Mouse (Mus musculus) lung, adult 2 months (tissue): ENCODE measurements around the gene Psmd9. TPM values are rescaled to one million over a fixed set of nuclear protein-coding genes. Genes with fewer than 3 reads are reported as not detected.

Experiments
- DNase-seq: peaks from one replicate; pipeline ENCODE4 v3.0.0; 2022
- H3K4me1 ChIP-seq: fragments of 200-500 bp; 2 replicates; pipeline ENCODE4 v1.6.1; 2011; ENCODE audit warnings: low read length; ENCODE audit not compliant: control insufficient read depth, insufficient read depth
- H3K4me3 ChIP-seq: fragments of 200-500 bp; replicated peaks from 2 replicates; pipeline ENCODE3; 2011; ENCODE audit warnings: low read depth, mild to moderate bottlenecking, control low read depth, low read length; ENCODE audit errors: extremely low read depth
- CTCF ChIP-seq: fragments of 200-500 bp; IDR thresholded peaks from 2 replicates; pipeline ENCODE4 v1.5.1; 2011; ENCODE audit warnings: mild to moderate bottlenecking, low read length, control low read depth; ENCODE audit not compliant: insufficient read depth
- POLR2A ChIP-seq: fragments of 200-500 bp; IDR thresholded peaks from 2 replicates; pipeline ENCODE4 v1.6.1; 2011; ENCODE audit warnings: low read depth, mild to moderate bottlenecking, control low read depth, low read length, borderline replicate concordance; ENCODE audit errors: extremely low read depth
- WGBS: fragments of 180-500 bp; shearing (Covaris S2); methylation state at CpG from one replicate; pipeline ENCODE4 v1.1.7; 2018; 5-methylcytosine and 5-hydroxymethylcytosine counted together
- polyA plus RNA-seq: library from polyadenylated mRNA; depleted of rRNA; stranded (reverse); fragments of >200 nt; gene quantifications from 2 replicates; pipeline ENCODE4 v1.2.3, GENCODE M21; 2012

Psmd9 gene
- polyA plus RNA-seq, 1 experiment: 21.5 TPM

DNA sequence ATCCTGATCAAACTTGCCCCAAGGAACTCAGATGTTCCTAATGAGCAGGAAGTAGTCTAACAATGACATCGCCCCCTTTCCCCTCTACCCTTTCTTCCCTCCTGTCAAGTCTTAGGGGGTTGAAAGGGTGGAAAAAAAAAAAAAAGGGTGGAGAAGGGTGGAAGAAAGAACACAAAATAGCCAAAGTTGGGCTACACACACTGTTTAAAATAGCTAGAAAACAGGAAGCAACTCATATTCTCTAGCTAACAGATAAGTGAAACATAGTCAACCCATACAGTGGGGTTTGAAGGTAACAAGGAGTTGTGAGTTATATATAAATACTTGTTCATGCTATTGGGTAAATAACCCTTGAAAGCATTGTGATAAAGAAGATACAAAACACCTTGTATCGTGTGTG, 63.0 kb downstream of the Psmd9 start:
- no peak for DNase-seq
- TF ChIP-seq POLR2A (no peak), CTCF (no peak)
- Histone ChIP-seq H3K4me1 (no peaks in the 10 kb centered on the region; the same call in 1 of the 2 replicates), H3K4me3 (no peak overlapping the region)
- WGBS: 75% methylated on average over 2 of the region's 2 CpGs

DNA sequence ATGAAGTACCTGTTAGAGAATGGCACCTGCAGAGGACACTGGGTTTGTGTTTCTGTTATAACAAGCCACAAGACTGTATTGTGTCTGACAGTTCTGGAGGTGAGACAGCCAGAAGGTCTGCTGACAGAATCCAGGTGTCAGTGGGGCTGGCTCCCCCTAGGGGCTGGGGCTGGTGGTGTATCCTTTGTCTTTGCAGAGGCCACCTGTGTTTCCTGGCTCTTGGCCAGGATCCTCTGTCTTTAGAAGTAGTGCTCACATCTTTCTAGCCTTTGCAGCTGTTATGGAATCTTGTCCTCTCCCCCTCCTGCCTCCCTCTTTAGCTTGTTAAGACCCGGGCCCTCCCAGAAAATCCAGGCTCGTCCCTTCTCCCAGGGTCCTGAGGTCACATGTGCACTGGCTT, 66.5 kb downstream of the Psmd9 start:
- Histone ChIP-seq H3K4me3 (no peak overlapping the region), H3K4me1 (no peaks in the 10 kb centered on the region)
- WGBS: 58% methylated on average over 2 of the region's 2 CpGs
- no peak for TF ChIP-seq POLR2A
- TF ChIP-seq CTCF: peak; percentile 59
- DNase-seq: peak; percentile 21

DNA sequence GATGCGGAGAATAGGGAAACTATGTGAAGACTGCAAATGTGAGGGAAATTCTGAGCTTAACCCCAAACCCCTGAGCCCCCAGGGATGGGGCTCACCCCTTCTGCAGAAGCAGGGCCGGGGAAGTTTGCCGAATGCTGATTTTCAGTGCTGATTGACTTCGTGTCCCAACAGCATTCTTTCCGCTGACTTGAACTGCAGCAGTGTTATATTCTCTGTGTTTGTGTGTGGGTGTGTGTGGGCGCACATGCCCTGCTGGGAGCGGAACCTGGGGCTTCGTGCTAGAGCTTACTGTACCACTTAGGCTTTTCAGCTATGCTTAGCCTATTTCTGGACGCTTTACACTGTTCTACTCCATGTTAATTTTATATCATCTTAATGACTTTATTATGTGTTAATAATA, 67.2 kb downstream of the Psmd9 start:
- no peak overlapping the region for H3K4me3 ChIP-seq
- DNase-seq: no peak
- H3K4me1 ChIP-seq: no peaks in the 10 kb centered on the region
- TF ChIP-seq CTCF (no peak), POLR2A (no peak)
- 90% methylated on average over 9 of the region's 9 CpGs for WGBS

DNA sequence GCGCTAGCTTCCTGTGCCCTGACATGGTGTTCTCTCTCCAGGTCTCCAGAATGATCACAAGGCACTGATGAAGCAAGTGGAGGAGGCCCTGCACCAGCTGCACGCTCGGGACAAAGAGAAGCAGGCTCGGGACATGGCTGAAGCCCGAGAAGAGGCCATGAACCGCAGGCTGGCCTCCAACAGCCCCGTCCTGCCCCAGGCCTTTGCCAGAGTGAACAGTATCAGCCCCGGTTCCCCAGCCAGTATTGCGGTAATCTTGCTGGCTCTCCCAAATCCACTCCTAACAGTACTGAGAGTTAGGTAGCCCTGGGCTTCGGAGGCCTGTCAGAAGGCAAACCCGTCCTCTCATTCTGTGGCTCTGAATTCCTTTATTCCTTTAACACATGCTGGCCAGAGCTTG, 70.3 kb downstream of the Psmd9 start:
- no peak for DNase-seq
- 90% methylated on average over 11 of the region's 11 CpGs for WGBS
- Histone ChIP-seq H3K4me3 (no peak overlapping the region), H3K4me1 (no peaks in the 10 kb centered on the region)
- no peak for TF ChIP-seq POLR2A
- no peak for TF ChIP-seq CTCF

DNA sequence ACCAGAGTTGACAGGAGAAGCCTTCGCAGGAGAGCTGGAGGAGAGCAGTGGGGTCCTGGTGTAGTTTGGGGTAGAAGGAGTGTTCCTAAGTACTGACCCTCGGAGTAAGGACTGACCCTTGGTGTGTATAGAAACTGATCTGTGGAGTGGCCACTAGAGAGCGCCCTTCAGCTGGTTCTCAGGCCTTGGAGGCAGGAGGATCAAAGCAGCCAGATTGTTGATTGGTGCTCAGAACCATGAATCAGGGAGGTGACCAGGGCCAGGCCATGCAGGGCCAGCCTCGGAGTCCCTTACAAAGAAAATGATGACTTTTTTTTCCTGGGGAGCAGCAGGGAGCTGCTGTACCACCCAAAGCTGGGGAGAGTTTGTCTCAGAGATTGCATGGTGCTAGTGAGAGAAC, 76.3 kb downstream of the Psmd9 start:
- no peaks in the 10 kb centered on the region for H3K4me1 ChIP-seq
- peak; percentile 27 for DNase-seq
- 23% methylated on average over 4 of the region's 4 CpGs for WGBS
- no peak for TF ChIP-seq POLR2A
- TF ChIP-seq CTCF: peak; percentile 72
- no peak overlapping the region for H3K4me3 ChIP-seq

DNA sequence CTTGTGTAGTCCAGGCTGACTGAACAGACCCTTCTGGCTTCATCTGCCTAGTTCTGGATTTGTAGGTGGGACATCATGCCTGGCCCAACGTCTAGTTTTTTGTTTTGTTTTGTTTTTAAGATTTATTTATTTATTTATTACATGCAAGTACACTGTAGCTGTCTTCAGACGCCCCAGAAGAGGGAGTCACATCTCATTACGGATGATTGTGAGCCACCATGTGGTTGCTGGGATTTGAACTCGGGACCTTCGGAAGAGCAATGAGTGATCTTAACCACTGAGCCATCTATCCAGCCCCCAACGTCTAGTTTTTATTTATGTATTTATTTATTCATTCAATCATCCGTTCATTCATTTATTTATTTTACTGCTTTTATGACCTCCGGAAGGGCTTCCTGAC, 82.2 kb downstream of the Psmd9 start:
- 58% methylated on average over 8 of the region's 8 CpGs for WGBS
- H3K4me1 ChIP-seq: 0 out of 2 replicates have a peak, but pooled peaks cover 2% of the 10 kb centered on the region
- no peak for DNase-seq
- no peak for TF ChIP-seq CTCF
- no peak overlapping the region for H3K4me3 ChIP-seq

DNA sequence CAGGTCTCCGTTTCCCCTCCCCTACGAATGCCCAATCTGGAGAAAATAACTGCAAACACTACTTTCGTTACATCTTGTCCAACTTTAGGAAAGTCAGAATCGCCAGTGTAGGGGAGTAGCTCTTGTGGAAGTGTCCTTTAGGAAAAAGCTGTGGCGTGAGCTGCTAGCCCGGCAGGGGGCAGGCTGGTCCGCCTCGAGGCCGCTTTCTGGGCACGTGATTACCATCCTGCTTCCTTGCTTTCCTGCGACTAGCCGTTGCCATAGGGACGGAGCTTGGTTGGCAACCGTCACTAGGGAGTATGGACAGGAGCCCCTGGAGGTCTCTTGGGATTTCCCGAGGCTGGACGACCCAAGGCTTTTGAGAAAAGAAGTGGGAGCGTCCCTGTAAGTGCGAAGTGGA, 82.6 kb downstream of the Psmd9 start, which contains the start of gene Wdr66:
Gene Wdr66, plus strand, starts transcription at position 269 of the 400 bp plus-strand sequence.
- 4% methylated on average over 18 of the region's 18 CpGs for WGBS
- H3K4me3 ChIP-seq: no peak within 1 kb of the TSS
- DNase-seq: peak; percentile 61

DNA sequence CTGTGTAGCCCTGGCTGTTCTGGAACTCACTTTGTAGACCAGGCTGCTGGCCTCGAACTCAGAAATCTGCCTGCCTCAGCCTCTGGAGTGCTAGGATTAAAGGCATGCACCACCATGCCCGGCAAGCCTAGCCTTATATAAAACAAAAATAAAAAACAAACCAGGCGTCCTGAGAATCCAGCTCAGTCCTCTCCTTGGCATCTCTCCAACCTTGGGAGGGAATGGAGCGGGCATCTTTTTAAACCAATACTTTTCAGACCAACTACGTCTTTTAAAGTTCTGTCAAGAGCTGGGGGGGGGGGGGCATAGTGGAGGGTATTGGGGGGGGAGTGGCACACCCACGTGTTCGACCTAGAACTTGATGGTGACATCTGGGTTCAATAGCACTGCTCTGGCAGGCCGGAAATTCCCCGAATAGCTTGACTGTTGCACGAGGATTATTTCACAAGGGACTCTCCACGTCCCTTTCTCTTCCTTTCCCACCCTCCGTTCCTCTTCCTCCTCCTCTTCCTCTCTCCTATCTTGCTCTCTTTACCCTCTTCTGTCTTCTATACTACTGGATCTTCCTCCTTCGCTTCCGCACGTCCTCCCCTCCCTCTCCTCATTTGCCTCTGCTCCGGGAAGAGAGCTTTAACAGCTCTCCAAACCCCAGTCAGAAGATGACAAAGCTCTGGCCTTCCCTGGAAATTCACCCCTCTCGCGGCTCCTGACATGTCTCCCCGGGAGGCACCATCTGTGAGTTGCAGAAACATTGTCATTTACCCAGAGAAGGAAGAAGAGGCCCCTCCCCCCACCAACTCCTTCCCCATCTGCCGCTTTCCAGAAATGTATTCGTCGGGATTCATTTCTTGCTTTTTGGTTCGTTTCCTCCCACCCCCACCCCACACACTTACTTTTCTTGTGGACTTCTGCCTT, 87.9 kb downstream of the Psmd9 start:
- no peaks in the 10 kb centered on the region for H3K4me1 ChIP-seq
- no peak for DNase-seq
- H3K4me3 ChIP-seq: no peak overlapping the region
- TF ChIP-seq CTCF: no peak
- TF ChIP-seq POLR2A: no peak
- 20% methylated on average over 23 of the region's 23 CpGs for WGBS

More for the DNA sequence above, 82.6 kb downstream of the Psmd9 start, which contains the start of gene Wdr66:
- H3K4me1 ChIP-seq: 0 out of 2 replicates have a peak, but pooled peaks cover 2% of the 10 kb centered on the region
- TF ChIP-seq POLR2A (no peak), CTCF (peak; percentile 68)

DNA sequence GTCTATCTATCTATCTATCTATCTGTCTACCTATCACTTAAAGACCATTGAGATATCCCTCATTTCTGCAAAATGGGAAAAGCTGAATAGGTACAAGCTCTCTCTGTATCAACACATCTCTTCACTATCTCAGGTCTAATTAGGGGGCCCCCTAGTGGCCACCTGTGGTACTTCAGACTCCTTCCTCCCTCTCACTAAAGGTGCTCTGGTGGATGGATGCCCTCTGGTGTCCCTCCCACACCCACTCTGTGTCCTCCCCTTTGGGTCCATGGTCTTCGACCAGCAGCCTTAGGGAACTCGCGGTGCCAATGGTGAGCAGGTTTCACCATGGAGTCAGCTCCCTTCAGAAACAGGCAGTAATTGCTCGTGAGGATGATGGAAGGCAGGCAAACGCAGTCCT, 89.8 kb downstream of the Psmd9 start:
- no peak overlapping the region for H3K4me3 ChIP-seq
- peak; percentile 68 for DNase-seq
- 56% methylated on average over 5 of the region's 5 CpGs for WGBS
- TF ChIP-seq POLR2A (no peak), CTCF (peak; percentile 53)
- H3K4me1 ChIP-seq: no peaks in the 10 kb centered on the region

DNA sequence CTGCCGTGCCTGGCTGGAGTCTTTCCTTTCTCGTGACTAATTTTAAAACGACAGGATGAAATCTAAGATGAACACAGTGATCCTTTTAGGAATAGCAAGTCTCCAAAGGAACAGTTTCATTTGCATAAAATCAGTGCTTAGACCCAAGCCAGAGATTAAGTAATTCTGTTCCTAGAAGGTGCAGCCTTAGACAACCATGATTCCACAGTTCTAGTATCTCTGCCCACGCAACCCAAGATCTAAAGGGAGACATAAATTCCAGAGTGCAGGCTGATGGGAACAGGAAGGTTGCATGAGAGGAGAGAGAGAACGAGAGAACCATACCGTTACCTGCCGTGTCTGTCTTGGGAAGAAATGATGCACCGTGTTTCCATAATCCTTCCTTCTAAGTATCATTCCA, 91.5 kb downstream of the Psmd9 start:
- DNase-seq: no peak
- no peaks in the 10 kb centered on the region for H3K4me1 ChIP-seq
- H3K4me3 ChIP-seq: no peak overlapping the region
- no peak for TF ChIP-seq POLR2A
- no peak for TF ChIP-seq CTCF
- 73% methylated on average over 8 of the region's 8 CpGs for WGBS
